9 mouse cellular contexts compared by ENCODE assay signal in genomic region chr8:111469013-111469412, GRCm38 (mm10). TPM values are rescaled to one million over a fixed set of nuclear protein-coding genes. Genes with fewer than 3 reads are reported as not detected.
DNase-seq lines count a peak whose midpoint lies in the region; ATAC-seq and TF ChIP-seq lines count a peak whose summit lies in the region.
"Had no signal": no experiment of that assay in that cellular context is flagged by ENCODE, and none has a peak within 500 bp of the region (broad histone marks: within the 10 kb centered on the region; RNA-seq: fewer than 3 reads in every experiment).

No protein-coding gene starts in this region.

- H3K9me3 ChIP-seq in hindbrain, embryonic 14.5 days (ENCODE audit: control insufficient read depth, low read length), result no peaks in the 10 kb centered on the region
- no peaks in the 10 kb centered on the region for H3K9me3 ChIP-seq in hindbrain, embryonic 11.5 days (ENCODE audit: control insufficient read depth, low read length)
- no peaks in the 10 kb centered on the region for H3K9me3 ChIP-seq in neural tube, embryonic 13.5 days
- H3K9me3 ChIP-seq in neural tube, embryonic 15.5 days (replicated peaks), result no peaks in the 10 kb centered on the region
- no peaks in the 10 kb centered on the region for H3K9me3 ChIP-seq in forebrain, postnatal 0 days (ENCODE audit: low read length)
- H3K9me3 ChIP-seq in stomach, embryonic 14.5 days (ENCODE audit: control insufficient read depth, low read depth, low read length), result no peaks in the 10 kb centered on the region
- H3K9me3 ChIP-seq in heart, embryonic 10.5 days, result no peaks in the 10 kb centered on the region

- no peaks in the 10 kb centered on the region for H3K27me3 ChIP-seq in hindbrain, embryonic 14.5 days (ENCODE audit: control insufficient read depth, insufficient read depth, low read length)
- no peaks in the 10 kb centered on the region for H3K27me3 ChIP-seq in hindbrain, embryonic 11.5 days (ENCODE audit: control insufficient read depth, insufficient read depth, low read length)
- no peaks in the 10 kb centered on the region for H3K27me3 ChIP-seq in neural tube, embryonic 13.5 days
- H3K27me3 ChIP-seq in neural tube, embryonic 15.5 days (replicated peaks), result no peaks in the 10 kb centered on the region
- H3K27me3 ChIP-seq in forebrain, postnatal 0 days (ENCODE audit: insufficient read depth, low read length), result no peaks in the 10 kb centered on the region
- no peaks in the 10 kb centered on the region for H3K27me3 ChIP-seq in stomach, embryonic 14.5 days (ENCODE audit: control insufficient read depth, insufficient read depth, low read length)
- no peaks in the 10 kb centered on the region for H3K27me3 ChIP-seq in heart, embryonic 10.5 days (ENCODE audit: insufficient read depth, poor library complexity, severe bottlenecking)

- no peak for ATAC-seq in hindbrain, embryonic 14.5 days (ENCODE audit: low FRiP score)
- ATAC-seq in hindbrain, embryonic 11.5 days (ENCODE audit: low FRiP score), result no peak
- ATAC-seq in neural tube, embryonic 13.5 days (ENCODE audit: low read depth), result 0 out of 2 replicates have a peak, but pooled peaks have one; percentile 56
- no peak for ATAC-seq in neural tube, embryonic 15.5 days (ENCODE audit: low FRiP score)
- ATAC-seq in forebrain, postnatal 0 days, result peak; percentile 77
- peak; percentile 61; the same call in 1 of the 2 replicates for ATAC-seq in stomach, embryonic 14.5 days (ENCODE audit: insufficient number of reproducible peaks, insufficient read depth, low FRiP score, low read depth)
- ATAC-seq: inflammation-experienced regulatory T-cells, adult 6 months had no signal

- no peak overlapping the region for H3K4me3 ChIP-seq in hindbrain, embryonic 14.5 days (replicated peaks; ENCODE audit: low read length)
- H3K4me3 ChIP-seq in hindbrain, embryonic 11.5 days (ENCODE audit: low read depth, low read length), result no peak overlapping the region
- H3K4me3 ChIP-seq in neural tube, embryonic 13.5 days, result no peak overlapping the region
- H3K4me3 ChIP-seq in neural tube, embryonic 15.5 days (replicated peaks), result no peak overlapping the region
- H3K4me3 ChIP-seq in forebrain, postnatal 0 days (ENCODE audit: low read depth, low read length), result no peak overlapping the region
- H3K4me3 ChIP-seq in stomach, embryonic 14.5 days (ENCODE audit: low read depth, low read length), result no peak overlapping the region
- H3K4me3 ChIP-seq in heart, embryonic 10.5 days, result no peak overlapping the region

- peak; percentile 64 for DNase-seq in hindbrain, embryonic 14.5 days (ENCODE audit: low spot score)
- no peak for DNase-seq in hindbrain, embryonic 11.5 days (ENCODE audit: low spot score)
- peak; percentile 72 for DNase-seq in forebrain, postnatal 0 days
- no peak for DNase-seq in heart, embryonic 10.5 days (ENCODE audit: low spot score)
- no peak for DNase-seq in lung, adult 18-20 months

- peaks cover 24% of the 10 kb centered on the region for H3K4me1 ChIP-seq in hindbrain, embryonic 14.5 days (replicated peaks; ENCODE audit: control insufficient read depth, insufficient read depth, low read length)
- no peaks in the 10 kb centered on the region for H3K4me1 ChIP-seq in hindbrain, embryonic 11.5 days (replicated peaks; ENCODE audit: control insufficient read depth, insufficient read depth, low read length)
- peaks cover 25% of the 10 kb centered on the region for H3K4me1 ChIP-seq in neural tube, embryonic 13.5 days (replicated peaks)
- peaks cover 27% of the 10 kb centered on the region for H3K4me1 ChIP-seq in neural tube, embryonic 15.5 days
- peaks cover 18% of the 10 kb centered on the region for H3K4me1 ChIP-seq in forebrain, postnatal 0 days (ENCODE audit: insufficient read depth)
- no peaks in the 10 kb centered on the region for H3K4me1 ChIP-seq in stomach, embryonic 14.5 days (ENCODE audit: control insufficient read depth, insufficient read depth, low read length)
- no peaks in the 10 kb centered on the region for H3K4me1 ChIP-seq in heart, embryonic 10.5 days

- H3K36me3 ChIP-seq in hindbrain, embryonic 14.5 days (replicated peaks; ENCODE audit: control insufficient read depth, insufficient read depth), result 0 out of 2 replicates have a peak, but pooled peaks cover 4% of the 10 kb centered on the region
- 0 out of 2 replicates have a peak, but pooled peaks cover 2% of the 10 kb centered on the region for H3K36me3 ChIP-seq in hindbrain, embryonic 11.5 days (ENCODE audit: control insufficient read depth, insufficient read depth, low read length)
- peaks cover 14% of the 10 kb centered on the region for H3K36me3 ChIP-seq in neural tube, embryonic 13.5 days
- H3K36me3 ChIP-seq in neural tube, embryonic 15.5 days, result peaks cover 13% of the 10 kb centered on the region
- H3K36me3 ChIP-seq in forebrain, postnatal 0 days (ENCODE audit: insufficient read depth), result peaks cover 9% of the 10 kb centered on the region
- H3K36me3 ChIP-seq in stomach, embryonic 14.5 days (ENCODE audit: control insufficient read depth, insufficient read depth, low read length), result peaks cover 7% of the 10 kb centered on the region
- H3K36me3 ChIP-seq in heart, embryonic 10.5 days, result peaks cover 24% of the 10 kb centered on the region

- 41% methylated on average over 6 of the region's 6 CpGs for WGBS in hindbrain, embryonic 14.5 days
- 82% methylated on average over 6 of the region's 6 CpGs for WGBS in hindbrain, embryonic 11.5 days
- WGBS in neural tube, embryonic 13.5 days, result 33% methylated on average over 6 of the region's 6 CpGs
- WGBS in neural tube, embryonic 15.5 days, result 48% methylated on average over 6 of the region's 6 CpGs
- WGBS in forebrain, postnatal 0 days, result 11% methylated on average over 6 of the region's 6 CpGs
- WGBS in stomach, embryonic 14.5 days, result 48% methylated on average over 6 of the region's 6 CpGs
- 87% methylated on average over 6 of the region's 6 CpGs for WGBS in heart, embryonic 10.5 days

- TF ChIP-seq CTCF in forebrain, postnatal 0 days (IDR thresholded peaks at IDR 0.05; ENCODE audit: low read depth), result no peak

- H3K9ac ChIP-seq in hindbrain, embryonic 14.5 days, result no peak overlapping the region
- H3K9ac ChIP-seq in hindbrain, embryonic 11.5 days (ENCODE audit: low read depth, low read length), result no peak overlapping the region
- no peak overlapping the region for H3K9ac ChIP-seq in neural tube, embryonic 13.5 days
- H3K9ac ChIP-seq in neural tube, embryonic 15.5 days (replicated peaks), result no peak overlapping the region
- no peak overlapping the region for H3K9ac ChIP-seq in forebrain, postnatal 0 days
- H3K9ac ChIP-seq in stomach, embryonic 14.5 days (replicated peaks; ENCODE audit: low read depth, low read length), result no peak overlapping the region

- H3K27ac ChIP-seq in hindbrain, embryonic 14.5 days, result peak overlapping the region; percentile 12; the same call in 1 of the 2 replicates
- no peak overlapping the region for H3K27ac ChIP-seq in hindbrain, embryonic 11.5 days (ENCODE audit: low read depth, low read length)
- H3K27ac ChIP-seq in neural tube, embryonic 13.5 days (replicated peaks), result no peak overlapping the region; the same call in 1 of the 2 replicates
- H3K27ac ChIP-seq in neural tube, embryonic 15.5 days (replicated peaks), result no peak overlapping the region
- H3K27ac ChIP-seq in forebrain, postnatal 0 days (ENCODE audit: low read depth, low read length), result 0 out of 2 replicates have a peak overlapping the region, but pooled peaks have one; percentile 57
- H3K27ac ChIP-seq in stomach, embryonic 14.5 days (ENCODE audit: low read length), result no peak overlapping the region
- no peak overlapping the region for H3K27ac ChIP-seq in heart, embryonic 10.5 days

- no peak overlapping the region for H3K4me2 ChIP-seq in hindbrain, embryonic 14.5 days (replicated peaks)
- no peak overlapping the region for H3K4me2 ChIP-seq in hindbrain, embryonic 11.5 days (replicated peaks; ENCODE audit: low read depth, low read length)
- H3K4me2 ChIP-seq in neural tube, embryonic 13.5 days, result no peak overlapping the region
- no peak overlapping the region for H3K4me2 ChIP-seq in neural tube, embryonic 15.5 days
- no peak overlapping the region for H3K4me2 ChIP-seq in forebrain, postnatal 0 days (ENCODE audit: low read depth)
- H3K4me2 ChIP-seq in stomach, embryonic 14.5 days (replicated peaks; ENCODE audit: low read depth, low read length), result no peak overlapping the region

RNA-seq across cellular contexts. Expression of gene Wdr59, which starts 52.9 kb away (rescaled TPM):
- polyA plus RNA-seq in hindbrain, embryonic 14.5 days (2014; fragmentation: Nextera tagmentation; extraction: Ambion mirVana), result 6.5 and 6.6 TPM in 2 replicates
- polyA plus RNA-seq in hindbrain, embryonic 11.5 days (2014; fragmentation: Nextera tagmentation; extraction: Ambion mirVana), result 2.9 and 4.6 TPM in 2 replicates
- polyA plus RNA-seq in neural tube, embryonic 13.5 days (2015; fragmentation: Nextera tagmentation; extraction: Ambion mirVana), result 7.3 and 8.5 TPM in 2 replicates
- polyA plus RNA-seq in neural tube, embryonic 15.5 days (2015; fragmentation: Nextera tagmentation; extraction: Ambion mirVana), result 8.0 and 8.1 TPM in 2 replicates
- total RNA-seq in forebrain, postnatal 0 days (2014; rRNA removed), result 10.2 and 10.7 TPM in 2 replicates
- polyA plus RNA-seq in forebrain, postnatal 0 days (2015; fragmentation: Nextera tagmentation; extraction: Ambion mirVana), result 3.5 and 6.8 TPM in 2 replicates
- polyA plus RNA-seq in stomach, embryonic 14.5 days (2014; fragmentation: Nextera tagmentation; extraction: Ambion mirVana), result 5.4 and 6.8 TPM in 2 replicates
- 4.4 and 5.9 TPM in 2 replicates for polyA plus RNA-seq in heart, embryonic 10.5 days (2016; fragmentation: Nextera tagmentation; extraction: Ambion mirVana)

Comparison
In these comparisons a context has a peak if more than half of its experiments do, and no peak if none do; other contexts are left out.
1. ATAC-seq: peak in neural tube, embryonic 13.5 days (single experiment), forebrain, postnatal 0 days (single experiment) and stomach, embryonic 14.5 days (single experiment); none in hindbrain, embryonic 14.5 days (single experiment), hindbrain, embryonic 11.5 days (single experiment) and neural tube, embryonic 15.5 days (single experiment).
2. DNase-seq: peak in hindbrain, embryonic 14.5 days (single experiment) and forebrain, postnatal 0 days (single experiment); none in hindbrain, embryonic 11.5 days (single experiment), heart, embryonic 10.5 days (single experiment) and lung, adult 18-20 months (0 of 2).
3. H3K27ac ChIP-seq: peak in hindbrain, embryonic 14.5 days (single experiment) and forebrain, postnatal 0 days (single experiment); none in hindbrain, embryonic 11.5 days (single experiment), neural tube, embryonic 13.5 days (single experiment), neural tube, embryonic 15.5 days (single experiment), stomach, embryonic 14.5 days (single experiment) and heart, embryonic 10.5 days (single experiment).